Mouse (Mus musculus): ENCODE measurements around the gene Abl1. TPM values are rescaled to one million over a fixed set of nuclear protein-coding genes. Genes with fewer than 3 reads are reported as not detected.

Abl1 gene
- total RNA-seq, 2 experiments from 2014 or later, result 20.0 to 32.6 TPM

DNA sequence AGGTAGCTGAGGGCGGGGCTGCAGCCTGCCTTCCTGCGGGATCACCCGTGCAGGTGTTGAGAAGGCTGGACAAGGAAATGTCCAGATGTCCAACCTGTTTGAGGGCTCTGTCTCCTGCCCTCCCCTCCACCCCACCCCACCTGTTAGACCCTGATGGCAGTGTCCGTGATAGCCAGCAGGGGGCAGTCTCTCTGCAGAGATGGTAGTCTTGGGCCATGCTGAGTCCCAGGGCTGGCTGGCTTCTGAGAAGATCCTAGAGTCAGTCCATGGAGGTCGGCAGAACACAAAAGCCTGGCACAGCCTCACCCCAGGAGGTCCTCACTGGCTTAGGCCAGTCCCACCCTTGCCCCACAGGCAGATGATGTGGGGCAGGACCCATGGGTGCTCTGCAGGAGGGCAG, 127.2 kb downstream of the Abl1 start:
- peak; percentile 72 for ATAC-seq (replicated peaks; ENCODE audit: poor library complexity)

DNA sequence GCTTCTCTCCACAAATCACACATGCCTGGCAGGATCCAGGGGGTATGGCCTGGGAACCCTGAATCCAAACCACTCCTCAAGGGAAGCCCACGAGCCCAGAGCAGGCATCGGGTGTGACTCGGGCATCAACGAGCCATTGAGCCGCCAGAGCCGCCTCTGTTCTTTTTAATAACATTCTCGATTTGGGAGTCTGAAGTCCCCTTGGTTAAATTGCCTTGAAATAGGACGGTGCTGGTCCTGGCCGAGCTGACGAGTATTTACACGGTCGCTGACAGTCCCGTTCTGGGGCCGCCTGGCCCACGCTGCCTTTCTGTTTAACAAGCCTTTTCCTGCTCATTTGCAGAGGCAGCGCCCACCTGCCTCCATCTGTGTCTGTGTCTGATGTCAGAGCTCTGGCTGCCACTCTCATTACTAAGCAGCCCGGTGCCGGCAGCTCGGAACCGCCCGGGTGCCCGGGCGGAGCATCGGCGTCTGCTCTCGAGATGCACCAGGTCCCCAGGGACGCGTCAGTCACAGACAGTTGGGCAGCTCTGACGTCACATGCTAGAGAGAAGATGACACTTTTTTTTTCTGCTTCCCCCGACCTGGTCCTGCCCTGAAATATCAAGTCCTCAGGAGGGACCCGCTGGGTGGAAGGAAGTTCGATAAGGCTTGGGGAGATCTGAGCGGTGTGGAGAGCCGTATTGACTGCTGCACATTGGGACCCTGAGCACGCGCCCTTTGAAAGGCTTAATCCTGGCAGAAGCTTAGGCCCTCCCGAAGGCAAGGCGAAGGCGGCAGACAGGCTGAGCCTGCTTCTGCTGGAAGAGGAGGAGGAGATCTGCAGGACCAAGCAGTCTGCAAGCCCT, 134.6 kb downstream of the Abl1 start:
- ATAC-seq (replicated peaks; ENCODE audit: poor library complexity), result peak; percentile 39; the same call in 1 of the 2 replicates

DNA sequence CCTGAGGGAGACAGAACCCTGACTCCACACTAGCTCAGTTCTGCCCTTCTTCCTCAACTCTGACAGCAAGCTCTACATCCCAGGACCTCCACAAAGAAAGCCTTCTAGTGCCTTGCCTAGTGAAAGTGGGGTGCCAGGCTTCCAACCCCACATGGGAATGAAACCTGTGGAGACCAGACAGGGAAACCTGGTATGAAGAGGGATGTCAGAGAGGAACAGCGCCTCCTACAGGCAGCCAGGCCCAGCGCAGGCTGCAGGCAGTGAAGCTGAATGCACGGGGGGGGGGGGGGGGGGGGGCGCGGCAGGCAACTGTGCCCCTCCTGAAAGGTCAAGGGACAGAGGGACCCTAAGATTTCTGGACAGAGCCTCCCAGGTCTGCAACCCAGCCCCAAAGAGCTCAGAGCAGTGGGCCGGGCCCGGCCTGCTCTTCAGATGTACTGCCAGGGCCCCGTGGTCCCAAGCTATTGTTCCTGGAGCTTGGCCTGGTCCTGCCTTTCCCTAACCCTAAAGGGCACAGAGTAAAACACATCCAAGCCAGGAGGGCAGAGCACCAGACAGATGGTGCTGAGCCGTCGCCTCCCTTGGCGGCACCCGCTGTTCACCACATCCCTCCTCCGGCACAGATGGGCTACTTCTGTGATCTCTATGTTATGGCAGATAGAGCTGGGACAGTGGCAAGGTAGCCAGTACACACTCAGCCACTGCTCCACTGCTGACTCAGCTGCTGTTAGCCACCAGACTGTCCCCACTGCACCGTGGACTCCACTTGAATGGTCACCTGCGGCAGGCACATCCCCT, 136.0 kb downstream of the Abl1 start:
- peak; percentile 34; the same call in 1 of the 2 replicates for ATAC-seq (replicated peaks; ENCODE audit: poor library complexity)

GRCm38 (mm10) chr2:31825469-31825911, 137.3 kb downstream of the Abl1 start:
- no peak for ATAC-seq (replicated peaks; ENCODE audit: poor library complexity)

DNA sequence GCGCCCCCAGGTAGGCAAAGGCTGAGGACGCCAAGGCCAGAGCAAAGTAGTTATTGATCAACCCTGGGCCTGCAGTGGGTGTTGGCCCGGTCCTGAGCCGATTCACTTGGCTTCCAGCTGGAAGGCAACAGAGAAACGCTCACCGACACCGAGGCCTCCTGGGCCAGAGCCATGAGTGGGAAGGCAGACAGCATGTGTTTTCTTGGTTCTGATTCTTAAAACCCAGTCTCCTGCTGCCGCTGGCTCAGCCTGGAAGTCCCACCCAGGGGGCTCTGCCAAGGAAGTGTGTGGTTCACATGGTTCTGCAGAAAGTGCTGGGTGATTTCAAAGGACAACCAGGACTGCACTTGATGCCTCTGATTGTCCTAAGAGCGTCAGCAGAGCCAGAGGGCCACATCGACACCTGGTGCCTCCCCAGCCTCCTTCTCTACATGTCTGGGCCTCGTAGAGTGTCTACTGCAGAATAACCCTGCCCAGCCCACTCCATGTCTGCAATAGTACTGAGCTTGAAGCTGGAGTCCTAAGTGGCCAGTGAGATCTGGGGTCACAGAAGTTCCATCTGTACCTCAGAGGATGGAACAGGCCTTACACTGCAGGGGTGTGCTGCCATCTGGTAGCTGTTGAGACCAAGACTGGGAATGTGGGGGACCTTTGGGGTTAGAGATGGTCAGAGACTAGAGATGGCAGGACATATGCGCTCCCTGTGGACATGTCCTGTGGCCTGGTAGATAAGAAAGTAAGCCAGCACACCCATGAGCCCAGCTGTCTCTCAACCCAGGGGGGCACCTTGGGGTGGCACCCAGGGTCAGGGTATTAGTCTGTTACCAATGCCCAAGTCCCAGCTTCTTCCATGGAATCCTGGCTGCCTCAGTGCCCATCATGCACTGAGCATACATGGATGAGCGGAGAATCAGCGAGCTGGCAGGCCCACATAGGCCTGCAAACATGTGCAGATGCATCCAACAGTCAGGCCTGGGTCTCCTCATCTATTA, 138.2 kb downstream of the Abl1 start:
- ATAC-seq (replicated peaks; ENCODE audit: poor library complexity), result no peak

DNA sequence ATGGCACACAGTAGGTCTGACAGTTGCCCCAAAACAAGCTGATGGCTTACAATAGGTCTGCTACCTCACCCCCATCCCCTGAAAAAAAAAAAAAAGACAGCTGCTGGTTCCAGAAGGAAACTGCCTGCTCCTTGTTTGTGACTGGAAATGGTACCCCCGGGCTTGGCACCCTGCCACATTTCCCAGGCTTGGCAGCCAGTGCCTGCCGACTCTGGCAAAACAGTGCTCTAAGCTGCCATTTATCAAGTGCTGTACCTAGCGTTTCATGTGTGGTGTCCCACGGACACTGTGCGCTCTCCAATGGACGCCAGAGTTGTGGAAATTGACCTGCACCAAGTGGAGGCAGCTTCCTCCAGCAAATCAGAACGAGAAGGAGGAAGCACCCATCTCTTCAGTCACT, 139.7 kb downstream of the Abl1 start:
- no peak for ATAC-seq (replicated peaks; ENCODE audit: poor library complexity)

GRCm38 (mm10) chr2:31828311-31828825, 140.2 kb downstream of the Abl1 start:
- no peak for ATAC-seq (replicated peaks; ENCODE audit: poor library complexity)

- no peak for ATAC-seq (replicated peaks; ENCODE audit: poor library complexity)
Observed at GRCm38 (mm10) chr2:31836091-31836490, 147.9 kb downstream of the Abl1 start.

GRCm38 (mm10) chr2:31836985-31837384, 148.8 kb downstream of the Abl1 start:
- no peak for ATAC-seq (replicated peaks; ENCODE audit: poor library complexity)

DNA sequence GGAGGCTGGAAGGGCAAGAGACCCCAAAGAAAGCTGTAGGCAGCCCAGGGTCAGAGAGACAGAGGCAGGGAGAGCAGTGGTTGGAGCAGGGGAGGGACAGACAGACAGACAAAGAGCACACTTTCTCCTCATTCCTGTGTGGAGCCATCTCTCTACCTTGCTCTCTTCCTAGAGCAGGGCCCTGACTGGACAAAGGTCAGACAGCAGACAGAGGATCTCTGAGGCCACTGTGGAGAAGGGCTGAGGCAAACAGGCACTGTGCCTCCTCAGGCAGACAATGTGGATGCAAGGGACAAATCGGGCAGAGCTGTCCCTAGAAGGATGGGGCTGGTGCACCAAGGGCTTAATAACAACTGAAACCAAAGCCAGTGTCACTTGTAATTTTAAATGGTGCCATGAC, 150.7 kb downstream of the Abl1 start:
- no peak for ATAC-seq (replicated peaks; ENCODE audit: poor library complexity)

GRCm38 (mm10) chr2:31844729-31845136, 156.6 kb downstream of the Abl1 start:
- ATAC-seq (replicated peaks; ENCODE audit: poor library complexity), result no peak

- no peak for ATAC-seq (replicated peaks; ENCODE audit: poor library complexity)
Observed at GRCm38 (mm10) chr2:31845512-31845895, 157.3 kb downstream of the Abl1 start.

GRCm38 (mm10) chr2:31845896-31846691, 157.9 kb downstream of the Abl1 start, which contains the start of gene Fibcd1:
Fibcd1 (minus strand) TSS chr2:31846005.
- no peak for ATAC-seq (replicated peaks; ENCODE audit: poor library complexity)

- no peak for ATAC-seq (replicated peaks; ENCODE audit: poor library complexity)
Observed at GRCm38 (mm10) chr2:31846692-31847660, 158.8 kb downstream of the Abl1 start.

GRCm38 (mm10) chr2:31847908-31848307, 159.7 kb downstream of the Abl1 start:
- ATAC-seq (replicated peaks; ENCODE audit: poor library complexity), result peak; percentile 96

DNA sequence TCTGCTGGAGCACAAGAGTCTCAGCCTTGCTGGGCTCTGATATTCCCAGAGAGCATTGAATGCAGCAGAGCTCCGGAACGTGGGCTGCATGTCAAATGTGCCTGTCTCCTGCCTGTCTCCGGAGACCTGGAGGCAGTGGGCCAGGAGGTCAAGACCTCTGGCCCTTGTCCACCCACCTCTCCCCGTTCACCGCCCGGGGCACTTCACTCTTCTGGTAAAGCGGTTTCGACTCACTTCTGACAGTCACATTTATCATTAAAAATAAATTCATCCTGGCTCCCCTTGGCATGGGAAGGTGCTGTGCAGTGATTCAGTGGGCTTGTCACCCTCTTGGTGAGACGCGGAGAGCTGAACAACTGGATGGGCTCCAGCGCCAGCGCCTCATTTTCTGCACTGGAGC, 162.0 kb downstream of the Abl1 start:
- ATAC-seq (replicated peaks; ENCODE audit: poor library complexity), result no peak

Measured in megakaryocyte progenitor cell, adult 5-6 weeks (primary cell).